Mouse (Mus musculus) kidney, embryonic 15.5 days (tissue): ENCODE measurements at regions not wholly inside any gene's neighbourhood (a gene's known extent, or its start where the extent isn't known, plus 50 kb on each side); places are given as distances from the start of the nearest gene placed in this dataset.

ENCODE experiments used
- ATAC-seq: fragments of 200-750 bp; cut with Nextera tagmentation; replicated peaks from 2 replicates; pipeline ENCODE4 v1.8.0; 2017; ENCODE audit warnings: moderate TSS enrichment; ENCODE audit not compliant: low FRiP score
- H3K27ac ChIP-seq: fragments of 300-500 bp; sonication (generic); 2 replicates; pipeline ENCODE4 v1.5.1; 2015; ENCODE audit warnings: mild to moderate bottlenecking, inconsistent platforms
- H3K27me3 ChIP-seq: fragments of 300-500 bp; sonication (generic); 2 replicates; pipeline ENCODE4 v1.6.1; 2015; ENCODE audit warnings: inconsistent platforms
- H3K36me3 ChIP-seq: fragments of 300-500 bp; sonication (generic); 2 replicates; pipeline ENCODE4 v1.6.1; 2015; ENCODE audit warnings: inconsistent platforms
- H3K4me1 ChIP-seq: fragments of 300-500 bp; sonication (generic); 2 replicates; pipeline ENCODE4 v1.6.1; 2015; ENCODE audit warnings: inconsistent platforms
- H3K4me2 ChIP-seq: fragments of 300-500 bp; sonication (generic); 2 replicates; pipeline ENCODE4 v1.6.1; 2015; ENCODE audit warnings: moderate library complexity, mild to moderate bottlenecking, inconsistent platforms
- H3K4me3 ChIP-seq: fragments of 300-500 bp; sonication (generic); replicated peaks from 2 replicates; pipeline ENCODE4 v1.5.1; 2015; ENCODE audit warnings: mild to moderate bottlenecking, inconsistent platforms
- H3K9ac ChIP-seq: fragments of 300-500 bp; sonication (generic); 2 replicates; pipeline ENCODE4 v1.6.1; 2015; ENCODE audit warnings: mild to moderate bottlenecking, inconsistent platforms
- H3K9me3 ChIP-seq: fragments of 300-500 bp; sonication (generic); replicated peaks from 2 replicates; pipeline ENCODE4 v1.6.1; 2016; ENCODE audit warnings: inconsistent platforms
- WGBS: fragments of 180-500 bp; shearing (Covaris S2); methylation state at CpG from one replicate; pipeline ENCODE4 v1.1.7; 2015; ENCODE audit warnings: mixed read lengths; 5-methylcytosine and 5-hydroxymethylcytosine counted together

DNA sequence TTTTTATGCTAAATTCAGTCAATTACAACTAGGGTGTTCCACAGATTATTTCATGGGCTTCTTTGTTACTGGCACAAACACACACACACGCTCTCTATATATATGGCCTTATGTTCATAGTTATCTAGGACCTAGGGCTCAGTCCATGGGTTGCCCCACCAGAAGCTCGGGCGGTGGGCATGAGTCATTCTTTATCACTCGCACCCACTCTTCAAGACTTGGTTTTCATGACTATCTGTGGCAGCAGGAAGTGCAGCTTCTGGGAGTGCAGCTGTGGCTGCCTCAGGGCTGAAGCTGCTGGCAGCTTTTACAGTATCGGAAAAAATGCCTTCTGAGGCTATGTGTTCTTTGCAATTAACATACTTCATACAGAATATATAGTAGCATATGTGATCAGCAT lies 198.7 kb downstream of the Ipo11 start:
- H3K36me3 ChIP-seq: no peaks in the 10 kb centered on the region
- H3K9ac ChIP-seq: no peak overlapping the region
- H3K27ac ChIP-seq: no peak overlapping the region
- no peaks in the 10 kb centered on the region for H3K4me1 ChIP-seq
- WGBS: 90% methylated on average over 5 of the region's 5 CpGs
- ATAC-seq: no peak
- H3K4me2 ChIP-seq: no peak overlapping the region
- no peaks in the 10 kb centered on the region for H3K27me3 ChIP-seq
- no peaks in the 10 kb centered on the region for H3K9me3 ChIP-seq
- no peak overlapping the region for H3K4me3 ChIP-seq

DNA sequence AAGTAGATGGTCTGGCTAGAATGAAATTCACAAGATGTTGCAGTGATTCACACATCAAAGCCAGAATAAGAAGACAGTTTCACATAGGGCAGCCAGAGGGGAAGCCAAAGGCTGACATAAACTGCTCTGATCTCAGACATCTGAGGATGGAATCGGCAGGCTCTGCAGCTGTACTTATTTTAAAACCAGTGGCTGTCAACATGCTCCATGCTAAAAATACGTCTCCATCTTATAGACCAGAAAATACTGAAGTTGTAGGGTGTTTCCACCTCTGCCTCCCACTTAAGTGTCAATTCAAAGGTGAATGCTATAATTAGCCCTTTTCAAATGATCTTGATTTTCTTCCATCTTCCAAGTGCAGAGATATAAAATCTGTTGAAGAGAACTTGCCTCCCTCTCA lies 202.4 kb downstream of the Ipo11 start:
- 45% methylated on average over 2 of the region's 2 CpGs for WGBS
- Histone ChIP-seq H3K27ac (no peak overlapping the region), H3K9ac (no peak overlapping the region), H3K4me2 (no peak overlapping the region), H3K4me1 (no peaks in the 10 kb centered on the region), H3K4me3 (no peak overlapping the region), H3K27me3 (no peaks in the 10 kb centered on the region), H3K9me3 (no peaks in the 10 kb centered on the region), H3K36me3 (no peaks in the 10 kb centered on the region)
- ATAC-seq: no peak

DNA sequence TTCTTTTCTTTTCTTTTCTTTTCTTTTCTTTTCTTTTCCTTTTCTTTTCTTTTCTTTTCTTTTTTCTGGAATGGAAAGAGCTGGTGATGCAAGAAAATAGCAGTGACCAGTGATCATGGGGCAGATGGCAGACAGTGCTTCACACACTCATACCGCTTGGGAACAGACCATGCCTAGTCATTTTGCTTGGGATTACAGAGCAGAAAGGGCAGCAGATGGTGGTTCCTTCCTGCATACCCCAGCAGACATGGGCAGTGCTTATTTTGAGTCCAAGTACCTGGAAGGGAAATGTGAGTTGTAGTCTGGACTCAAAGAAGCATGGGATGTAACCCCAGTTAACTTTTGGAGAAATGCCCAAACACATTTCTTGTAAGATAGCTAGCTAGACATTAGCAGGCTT lies 203.9 kb downstream of the Ipo11 start:
- no peaks in the 10 kb centered on the region for H3K9me3 ChIP-seq
- WGBS: 92% methylated on average over 1 of the region's 1 CpGs
- no peak overlapping the region for H3K4me2 ChIP-seq
- H3K36me3 ChIP-seq: no peaks in the 10 kb centered on the region
- no peak overlapping the region for H3K4me3 ChIP-seq
- ATAC-seq: no peak
- no peaks in the 10 kb centered on the region for H3K4me1 ChIP-seq
- H3K9ac ChIP-seq: no peak overlapping the region
- H3K27ac ChIP-seq: no peak overlapping the region
- H3K27me3 ChIP-seq: no peaks in the 10 kb centered on the region

DNA sequence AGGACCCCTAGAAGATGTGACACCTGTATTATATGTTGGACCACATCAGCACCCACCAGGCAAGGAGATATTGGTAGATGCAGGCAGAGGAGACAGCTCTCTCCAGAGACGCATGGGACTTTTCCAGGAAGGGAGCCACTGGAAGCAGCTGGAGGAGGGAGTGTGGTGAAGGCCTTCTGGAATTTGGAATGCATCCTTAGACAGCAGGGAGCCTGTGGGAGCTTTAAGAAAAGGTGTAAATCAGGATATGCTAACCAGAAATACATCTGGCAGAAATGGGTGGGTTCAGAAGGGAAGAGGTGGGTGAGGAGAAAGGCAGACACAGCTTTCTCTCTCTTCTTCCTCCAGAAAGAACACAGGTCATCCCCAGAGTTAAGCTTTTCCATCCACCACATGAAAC lies 213.4 kb downstream of the Ipo11 start:
- Histone ChIP-seq H3K9me3 (no peaks in the 10 kb centered on the region), H3K27ac (no peak overlapping the region), H3K4me1 (no peaks in the 10 kb centered on the region), H3K4me2 (no peak overlapping the region), H3K36me3 (no peaks in the 10 kb centered on the region), H3K4me3 (no peak overlapping the region), H3K27me3 (no peaks in the 10 kb centered on the region), H3K9ac (no peak overlapping the region)
- WGBS: 90% methylated on average over 1 of the region's 1 CpGs
- no peak for ATAC-seq

DNA sequence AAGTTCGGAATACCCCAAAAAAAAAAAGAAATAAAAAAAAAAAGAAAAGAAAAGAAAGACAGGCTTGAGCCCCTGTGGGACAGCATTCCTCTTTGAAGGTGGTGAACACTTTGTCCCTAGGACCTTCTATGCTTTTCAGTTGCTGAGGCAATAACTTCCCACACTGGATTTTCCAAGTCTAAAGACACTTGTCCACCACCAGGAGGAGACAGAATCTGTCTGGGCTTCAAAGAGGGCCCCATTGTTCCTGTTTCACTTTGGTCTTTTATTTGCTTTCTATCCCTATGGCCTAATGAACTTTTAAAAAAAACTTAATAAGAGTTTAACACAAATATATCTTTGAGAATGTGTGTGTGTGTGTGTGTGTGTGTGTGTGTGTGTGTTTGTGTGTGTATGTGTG lies 215.6 kb downstream of the Ipo11 start:
- H3K4me1 ChIP-seq: no peaks in the 10 kb centered on the region
- H3K27ac ChIP-seq: no peak overlapping the region
- no peaks in the 10 kb centered on the region for H3K27me3 ChIP-seq
- H3K4me3 ChIP-seq: no peak overlapping the region
- H3K4me2 ChIP-seq: no peak overlapping the region
- no peaks in the 10 kb centered on the region for H3K9me3 ChIP-seq
- no peaks in the 10 kb centered on the region for H3K36me3 ChIP-seq
- ATAC-seq: no peak
- H3K9ac ChIP-seq: no peak overlapping the region
- WGBS: 92% methylated on average over 1 of the region's 1 CpGs

DNA sequence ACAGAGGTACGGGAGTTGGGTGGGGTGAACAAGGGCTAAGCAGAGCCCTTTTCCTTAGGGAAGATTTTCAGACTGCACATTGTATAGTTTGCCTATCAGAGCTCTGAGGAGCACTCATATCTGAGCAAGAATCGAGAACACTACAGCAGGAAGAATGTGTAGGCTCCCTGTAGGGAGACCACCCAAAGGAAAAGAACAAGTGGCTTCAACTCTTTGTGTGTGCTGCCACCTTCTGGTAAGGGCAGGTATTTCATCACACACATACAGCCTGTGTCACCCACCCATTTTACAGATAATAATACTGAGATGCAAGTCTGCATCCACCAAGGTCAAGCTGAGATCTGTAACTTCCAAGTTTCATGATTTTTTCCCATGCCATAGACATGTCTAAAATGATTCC lies 221.0 kb downstream of the Ipo11 start:
- 54% methylated on average over 2 of the region's 2 CpGs for WGBS

DNA sequence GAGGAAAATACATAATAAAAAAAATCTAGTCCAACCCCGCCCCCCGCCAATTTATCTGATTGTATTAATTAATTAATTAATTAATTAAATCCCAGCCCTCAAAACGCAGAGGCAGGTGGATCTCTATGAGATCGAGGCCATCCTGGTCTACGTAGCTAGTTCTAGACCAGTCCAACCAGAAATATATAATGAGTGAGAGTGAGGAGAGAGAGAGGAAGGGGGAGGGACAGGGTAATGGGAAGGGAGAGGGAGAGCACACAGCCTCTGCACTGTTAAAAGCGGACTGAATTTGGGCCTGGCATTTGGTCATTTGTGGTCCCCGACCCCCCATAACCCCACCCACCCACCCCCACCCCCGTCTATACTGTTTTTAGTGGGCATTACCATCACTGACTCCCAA lies 221.5 kb downstream of the Ipo11 start:
- ATAC-seq: peak; percentile 25; the same call in 1 of the 2 replicates
- no peaks in the 10 kb centered on the region for H3K4me1 ChIP-seq
- H3K36me3 ChIP-seq: no peaks in the 10 kb centered on the region
- H3K27ac ChIP-seq: no peak overlapping the region
- H3K27me3 ChIP-seq: no peaks in the 10 kb centered on the region
- no peak overlapping the region for H3K4me2 ChIP-seq
- no peak overlapping the region for H3K4me3 ChIP-seq
- no peaks in the 10 kb centered on the region for H3K9me3 ChIP-seq
- H3K9ac ChIP-seq: no peak overlapping the region
- WGBS: 78% methylated on average over 8 of the region's 8 CpGs

More for the DNA sequence above, 221.0 kb downstream of the Ipo11 start:
- no peak overlapping the region for H3K4me2 ChIP-seq
- no peak overlapping the region for H3K9ac ChIP-seq
- H3K4me3 ChIP-seq: no peak overlapping the region
- peak; percentile 52 for ATAC-seq
- H3K4me1 ChIP-seq: no peaks in the 10 kb centered on the region
- no peak overlapping the region for H3K27ac ChIP-seq
- H3K9me3 ChIP-seq: no peaks in the 10 kb centered on the region
- no peaks in the 10 kb centered on the region for H3K36me3 ChIP-seq
- H3K27me3 ChIP-seq: no peaks in the 10 kb centered on the region

DNA sequence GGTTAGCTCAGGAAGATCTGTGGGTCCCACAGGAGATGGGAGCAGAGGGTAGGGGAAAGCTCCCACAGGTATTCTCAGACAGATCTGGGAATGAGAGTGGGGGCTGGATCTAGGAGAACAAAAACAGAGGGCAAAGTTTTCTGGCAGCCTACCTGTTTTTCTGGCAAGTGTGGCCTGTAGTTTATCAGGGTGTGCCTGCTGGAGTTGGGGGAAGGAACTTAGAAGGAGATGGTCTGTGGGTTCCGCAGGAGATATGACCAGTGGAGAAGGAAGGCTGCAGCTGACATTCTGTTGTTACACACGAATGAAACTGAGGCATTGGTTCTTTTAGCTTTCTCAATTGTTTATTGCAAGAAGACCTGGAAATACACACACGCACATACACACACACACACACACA lies 226.2 kb downstream of the Ipo11 start:
- Histone ChIP-seq H3K27me3 (no peaks in the 10 kb centered on the region), H3K4me2 (no peak overlapping the region), H3K27ac (no peak overlapping the region), H3K4me1 (no peaks in the 10 kb centered on the region), H3K4me3 (no peak overlapping the region), H3K9me3 (no peaks in the 10 kb centered on the region), H3K36me3 (no peaks in the 10 kb centered on the region), H3K9ac (no peak overlapping the region)
- ATAC-seq: no peak
- WGBS: 86% methylated on average over 3 of the region's 3 CpGs

DNA sequence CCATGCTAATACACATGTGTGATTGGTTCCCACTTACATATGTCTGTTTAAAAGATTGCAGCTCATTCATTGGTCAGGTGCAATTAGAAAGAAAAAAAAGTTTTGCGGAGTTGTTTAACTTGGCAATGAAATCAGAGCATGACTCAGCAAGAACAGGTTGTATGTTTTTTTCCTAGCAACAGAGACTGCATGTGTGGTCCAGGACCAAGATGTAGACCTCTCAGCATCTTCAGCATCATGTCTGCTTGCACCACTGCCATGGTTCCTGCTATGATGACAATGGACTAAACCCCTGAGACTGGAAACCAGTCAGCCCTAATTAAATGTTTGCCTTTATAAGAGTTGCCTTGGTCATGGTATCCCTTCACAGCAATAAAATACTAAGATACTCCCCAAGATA lies 236.4 kb downstream of the Ipo11 start:
- Histone ChIP-seq H3K36me3 (no peaks in the 10 kb centered on the region), H3K9ac (no peak overlapping the region), H3K27me3 (no peaks in the 10 kb centered on the region), H3K4me1 (no peaks in the 10 kb centered on the region), H3K4me3 (no peak overlapping the region), H3K27ac (no peak overlapping the region), H3K4me2 (no peak overlapping the region), H3K9me3 (no peaks in the 10 kb centered on the region)
- no peak for ATAC-seq
- 87% methylated on average over 1 of the region's 1 CpGs for WGBS

DNA sequence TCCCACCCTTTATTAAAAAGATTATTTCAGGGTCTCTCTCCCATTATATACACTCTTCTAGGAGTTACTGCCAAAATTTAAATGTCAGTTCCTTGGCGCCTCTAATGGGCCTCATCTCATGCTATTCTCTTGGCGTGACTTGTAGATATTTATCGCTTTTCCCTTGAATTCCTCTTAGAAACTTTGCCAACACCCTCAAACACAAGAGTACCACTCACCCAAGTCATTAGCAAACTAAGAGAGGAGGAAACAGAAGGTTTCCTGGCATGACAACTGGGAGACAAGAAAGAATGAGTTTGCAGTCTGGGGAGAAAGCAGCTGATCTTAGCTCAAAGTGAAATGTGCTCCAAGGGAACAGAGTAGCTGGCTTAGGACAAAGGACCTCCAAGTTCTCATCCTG lies 236.8 kb downstream of the Ipo11 start:
- no peak overlapping the region for H3K4me2 ChIP-seq
- 90% methylated on average over 3 of the region's 3 CpGs for WGBS
- no peak for ATAC-seq

DNA sequence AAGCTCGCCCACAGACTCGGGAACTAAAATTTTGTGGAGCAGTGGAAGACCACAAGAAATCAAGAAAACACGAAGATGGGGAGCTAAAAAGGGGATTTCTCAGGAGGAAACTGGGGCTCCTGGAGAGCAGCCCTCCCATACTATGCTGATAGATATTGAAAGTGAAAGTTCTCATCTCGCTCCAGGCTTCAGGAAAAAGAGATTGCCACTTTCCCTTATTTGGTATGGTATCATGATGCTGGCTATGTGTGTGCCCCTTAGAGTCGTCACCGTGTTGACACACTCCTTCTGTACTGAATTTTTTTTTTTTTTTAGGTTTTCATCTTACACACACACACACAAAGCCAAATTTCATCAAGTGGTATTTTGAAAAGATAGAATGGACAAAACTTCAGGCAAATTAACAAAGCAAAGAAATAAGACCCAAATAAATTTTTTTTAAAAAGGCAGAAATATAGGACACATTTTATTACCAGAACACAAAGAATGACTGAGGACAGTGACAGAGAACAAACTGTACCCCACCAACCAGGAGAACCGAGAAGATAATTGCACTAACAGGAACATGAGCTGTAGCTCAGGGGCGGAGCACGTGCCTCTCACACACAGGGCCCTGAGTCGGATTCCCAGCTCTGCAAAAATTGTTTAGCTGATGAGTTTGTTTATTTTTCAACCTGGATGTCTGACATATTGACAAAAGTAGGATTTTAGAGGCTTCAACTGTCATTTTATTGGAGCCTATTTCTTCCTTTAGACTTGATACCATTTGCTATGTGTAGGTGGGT lies 244.8 kb downstream of the Ipo11 start:
- Histone ChIP-seq H3K4me2 (no peak overlapping the region), H3K4me1 (no peaks in the 10 kb centered on the region), H3K36me3 (no peaks in the 10 kb centered on the region), H3K27ac (no peak overlapping the region), H3K27me3 (no peaks in the 10 kb centered on the region), H3K9me3 (no peaks in the 10 kb centered on the region), H3K9ac (no peak overlapping the region), H3K4me3 (no peak overlapping the region)
- ATAC-seq: no peak
- WGBS: 75% methylated on average over 10 of the region's 10 CpGs

More for the DNA sequence above, 236.8 kb downstream of the Ipo11 start:
- no peaks in the 10 kb centered on the region for H3K36me3 ChIP-seq
- no peaks in the 10 kb centered on the region for H3K27me3 ChIP-seq
- no peaks in the 10 kb centered on the region for H3K4me1 ChIP-seq
- H3K27ac ChIP-seq: no peak overlapping the region
- H3K4me3 ChIP-seq: no peak overlapping the region
- no peaks in the 10 kb centered on the region for H3K9me3 ChIP-seq
- no peak overlapping the region for H3K9ac ChIP-seq

DNA sequence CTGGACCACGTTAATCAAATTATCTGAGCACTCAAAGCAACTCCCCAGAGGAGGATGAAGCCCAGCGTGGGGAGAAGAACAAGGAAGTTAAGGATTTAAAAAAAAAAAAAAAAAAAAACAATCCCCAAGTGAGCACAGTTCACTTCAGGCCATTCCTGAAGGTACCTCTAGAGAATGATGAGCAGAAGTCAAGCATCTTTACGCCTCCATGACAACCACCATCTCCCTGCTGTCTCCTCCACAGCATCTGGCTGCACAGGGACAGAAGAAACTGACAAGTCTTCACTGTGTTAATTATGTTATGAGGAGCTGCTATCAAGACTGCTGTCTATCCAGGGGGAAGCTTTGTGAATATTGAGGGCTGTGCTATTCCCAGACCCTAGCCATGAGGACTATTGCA lies 246.6 kb downstream of the Ipo11 start:
- no peak overlapping the region for H3K27ac ChIP-seq
- H3K9ac ChIP-seq: no peak overlapping the region
- H3K4me3 ChIP-seq: no peak overlapping the region
- no peaks in the 10 kb centered on the region for H3K36me3 ChIP-seq
- no peaks in the 10 kb centered on the region for H3K27me3 ChIP-seq
- no peak overlapping the region for H3K4me2 ChIP-seq
- 72% methylated on average over 3 of the region's 3 CpGs for WGBS
- no peaks in the 10 kb centered on the region for H3K4me1 ChIP-seq
- ATAC-seq: no peak
- H3K9me3 ChIP-seq: no peaks in the 10 kb centered on the region

DNA sequence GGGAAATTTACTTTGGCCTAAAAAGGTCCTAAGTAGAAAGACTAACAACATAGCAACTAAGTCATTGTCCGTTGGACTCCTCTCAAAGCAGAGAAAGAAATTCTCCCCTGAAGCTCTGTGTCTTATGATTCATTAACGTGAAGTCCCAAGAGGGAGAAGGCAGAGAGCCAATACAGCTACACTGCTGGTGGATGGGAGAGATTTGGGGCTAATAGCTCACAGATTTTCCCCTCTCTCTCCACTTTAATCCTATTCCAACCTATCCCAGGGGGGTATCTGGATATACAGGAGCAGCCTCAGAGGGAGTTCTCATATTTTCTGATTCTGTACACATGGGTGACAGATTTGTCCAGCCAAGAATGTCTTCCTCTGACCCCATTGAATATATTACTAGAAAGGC lies 247.1 kb downstream of the Ipo11 start:
- peak; percentile 52; the same call in 1 of the 2 replicates for ATAC-seq
- 61% methylated on average over 2 of the region's 2 CpGs for whole genome bisulfite sequencing
- Histone ChIP-seq H3K4me2 (no peak overlapping the region), H3K36me3 (no peaks in the 10 kb centered on the region), H3K27me3 (no peaks in the 10 kb centered on the region), H3K27ac (no peak overlapping the region), H3K4me1 (no peaks in the 10 kb centered on the region), H3K4me3 (no peak overlapping the region), H3K9me3 (no peaks in the 10 kb centered on the region), H3K9ac (no peak overlapping the region)
